Mouse (Mus musculus) hindbrain, embryonic 13.5 days (tissue): Measurements from ENCODE around the gene Rps19bp1. TPM values are rescaled to one million over a fixed set of nuclear protein-coding genes. Genes with fewer than 3 reads are reported as not detected.

Experiments used
- ATAC-seq: fragments of 200-750 bp; cut with Nextera tagmentation; 2 replicates; pipeline ENCODE4 v1.8.0; 2017; ENCODE audit warnings: moderate TSS enrichment; ENCODE audit not compliant: low FRiP score
- H3K27ac ChIP-seq: fragments of 300-500 bp; sonication (generic); 2 replicates; pipeline ENCODE4 v1.5.1; 2015; ENCODE audit warnings: inconsistent platforms, mild to moderate bottlenecking, moderate library complexity
- H3K27me3 ChIP-seq: fragments of 300-500 bp; sonication (generic); 2 replicates; pipeline ENCODE4 v1.6.1; 2015; ENCODE audit warnings: mild to moderate bottlenecking, inconsistent platforms
- H3K36me3 ChIP-seq: fragments of 300-500 bp; sonication (generic); 2 replicates; pipeline ENCODE4 v1.6.1; 2015; ENCODE audit warnings: mild to moderate bottlenecking, inconsistent platforms
- H3K4me1 ChIP-seq: fragments of 300-500 bp; sonication (generic); replicated peaks from 2 replicates; pipeline ENCODE4 v1.6.1; 2015; ENCODE audit warnings: inconsistent platforms
- H3K4me2 ChIP-seq: fragments of 300-500 bp; sonication (generic); 2 replicates; pipeline ENCODE4 v1.6.1; 2015; ENCODE audit warnings: inconsistent platforms, mild to moderate bottlenecking, moderate library complexity
- H3K4me3 ChIP-seq: fragments of 300-500 bp; sonication (generic); 2 replicates; pipeline ENCODE4 v1.5.1; 2015; ENCODE audit warnings: mild to moderate bottlenecking, inconsistent platforms
- H3K9ac ChIP-seq: fragments of 300-500 bp; sonication (generic); 2 replicates; pipeline ENCODE4 v1.6.1; 2015; ENCODE audit warnings: mild to moderate bottlenecking, inconsistent platforms
- H3K9me3 ChIP-seq: fragments of 300-500 bp; sonication (generic); 2 replicates; pipeline ENCODE4 v1.6.1; 2016; ENCODE audit warnings: inconsistent platforms
- WGBS: fragments of 180-500 bp; shearing (Covaris S2); methylation state at CpG from one replicate; pipeline ENCODE4 v1.1.7; 2015; 5-methylcytosine and 5-hydroxymethylcytosine counted together
- polyA plus RNA-seq: library from polyadenylated mRNA; unstranded; fragments of >200 nt; fragmentation: Nextera tagmentation; extraction: Ambion mirVana; gene quantifications from 2 replicates; pipeline ENCODE4 v1.2.1, GENCODE M21; 2015

Gene Rps19bp1
- polyA plus RNA-seq, 1 experiment from 2014 or later = 75.9 TPM

DNA sequence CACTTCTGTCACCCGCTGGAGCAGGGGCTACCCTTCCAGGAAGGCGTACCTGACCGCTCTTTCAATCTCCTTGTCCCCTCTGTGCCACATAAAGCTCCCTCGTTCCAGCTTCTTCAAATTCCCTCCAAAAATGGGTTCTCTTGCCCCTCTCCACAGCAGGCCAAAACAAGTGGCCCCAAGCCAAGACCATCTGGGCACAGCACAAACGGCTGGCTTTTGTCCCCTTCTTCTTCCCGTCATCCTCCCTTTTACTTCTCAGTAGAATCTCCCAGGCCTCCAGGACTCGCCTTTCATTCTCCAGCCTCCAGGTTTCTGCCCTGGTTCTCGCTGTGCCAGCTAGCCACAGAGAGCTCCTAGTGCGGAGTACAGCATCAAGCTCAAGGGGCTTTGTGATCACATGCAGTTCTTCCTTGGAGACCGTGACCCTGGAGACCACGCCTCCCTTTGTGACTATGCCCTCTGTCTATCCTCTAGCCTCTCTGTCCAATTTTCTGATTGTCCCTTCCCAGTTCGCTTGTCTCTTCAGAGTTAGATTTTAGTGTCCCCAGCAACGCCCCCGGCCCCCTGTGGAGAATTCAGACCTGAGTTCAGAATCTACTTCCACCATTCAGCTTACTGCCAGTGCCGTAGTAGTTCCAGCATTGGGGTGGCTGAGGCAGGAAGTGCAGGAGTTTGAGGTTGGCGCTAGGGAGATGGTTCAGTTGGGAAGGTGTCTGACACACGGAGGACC lies 35.9 kb downstream of the Rps19bp1 start:
- Histone ChIP-seq H3K27me3 (no peaks in the 10 kb centered on the region), H3K4me1 (peaks cover 8% of the 10 kb centered on the region; the same call in 1 of the 2 replicates), H3K27ac (0 out of 2 replicates have a peak overlapping the region, but pooled peaks have one; percentile 4), H3K36me3 (no peaks in the 10 kb centered on the region), H3K9ac (peak overlapping the region; percentile 43), H3K4me3 (no peak overlapping the region), H3K9me3 (no peaks in the 10 kb centered on the region), H3K4me2 (no peak overlapping the region)
- 57% methylated on average over 17 of the region's 17 CpGs for WGBS
- ATAC-seq = no peak

DNA sequence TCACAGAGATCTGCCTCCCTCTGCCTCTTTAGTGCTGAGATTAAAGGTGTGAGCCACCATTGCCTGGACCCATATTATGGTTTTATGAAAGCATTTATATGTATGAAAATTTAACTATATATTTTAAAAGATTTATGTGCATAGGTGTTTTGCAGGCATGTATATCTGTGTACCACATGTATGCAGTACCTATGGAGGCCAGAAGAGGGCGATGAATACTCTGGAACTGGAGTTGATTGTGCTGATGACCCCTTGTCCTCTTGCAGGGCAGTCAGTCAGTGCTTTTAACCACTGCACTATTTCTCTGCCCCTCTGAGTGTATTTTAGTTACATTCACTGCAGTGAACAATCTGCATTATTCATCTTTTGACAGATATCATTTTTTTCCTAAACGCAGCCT lies 38.3 kb downstream of the Rps19bp1 start:
- no peaks in the 10 kb centered on the region for H3K27me3 ChIP-seq
- no peak overlapping the region for H3K27ac ChIP-seq
- 46% methylated on average over 2 of the region's 2 CpGs for whole genome bisulfite sequencing
- H3K4me2 ChIP-seq = no peak overlapping the region
- no peaks in the 10 kb centered on the region for H3K36me3 ChIP-seq
- H3K4me1 ChIP-seq = peaks cover 5% of the 10 kb centered on the region; the same call in 1 of the 2 replicates
- H3K4me3 ChIP-seq = no peak overlapping the region
- no peaks in the 10 kb centered on the region for H3K9me3 ChIP-seq
- ATAC-seq = no peak
- no peak overlapping the region for H3K9ac ChIP-seq

DNA sequence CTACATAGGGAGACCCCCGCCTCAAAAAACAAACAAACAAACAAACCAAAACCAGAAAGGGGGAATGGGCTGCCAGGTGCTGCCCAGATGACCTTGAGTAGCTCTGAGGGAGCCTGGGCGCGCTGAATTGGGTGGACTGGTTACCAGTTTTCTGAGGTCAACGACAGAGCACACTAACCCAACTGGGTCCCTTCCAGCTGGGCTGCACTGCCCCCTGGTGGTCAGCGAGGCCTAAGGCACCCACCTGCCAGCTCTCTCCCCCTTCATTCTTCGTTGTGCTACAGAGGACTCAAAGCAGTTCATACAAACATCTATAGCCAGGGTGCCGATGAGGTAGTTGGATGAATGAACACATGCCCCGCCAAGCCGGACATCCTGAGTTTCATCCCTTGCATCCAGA lies 38.9 kb downstream of the Rps19bp1 start:
- Histone ChIP-seq H3K4me1 (peaks cover 5% of the 10 kb centered on the region; the same call in 1 of the 2 replicates), H3K27me3 (no peaks in the 10 kb centered on the region), H3K36me3 (no peaks in the 10 kb centered on the region), H3K9ac (no peak overlapping the region), H3K4me3 (no peak overlapping the region), H3K9me3 (no peaks in the 10 kb centered on the region), H3K27ac (no peak overlapping the region), H3K4me2 (no peak overlapping the region)
- WGBS = 26% methylated on average over 9 of the region's 9 CpGs
- no peak for ATAC-seq

DNA sequence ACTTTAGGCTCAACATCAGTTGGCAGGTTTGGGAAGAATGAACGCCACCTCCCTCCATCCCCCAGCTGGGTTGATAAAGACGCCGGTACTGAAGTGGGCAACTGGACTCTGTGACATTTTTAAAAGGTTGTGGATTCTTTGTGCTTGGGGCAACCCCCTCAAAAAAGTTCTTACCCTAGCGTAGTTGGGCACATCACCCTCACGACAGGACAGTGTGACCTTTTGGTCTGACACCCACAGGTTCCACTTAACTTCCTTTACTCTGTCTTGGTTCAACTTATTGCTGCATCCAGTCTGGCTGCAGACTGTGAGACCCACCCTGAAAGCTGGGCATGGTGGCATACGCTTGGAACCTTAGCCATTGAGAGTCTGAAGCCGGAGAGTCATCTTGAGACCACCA lies 40.4 kb downstream of the Rps19bp1 start:
- no peak overlapping the region for H3K9ac ChIP-seq
- WGBS = 90% methylated on average over 7 of the region's 7 CpGs
- H3K4me3 ChIP-seq = no peak overlapping the region
- H3K4me2 ChIP-seq = no peak overlapping the region
- no peaks in the 10 kb centered on the region for H3K27me3 ChIP-seq
- H3K27ac ChIP-seq = no peak overlapping the region
- H3K4me1 ChIP-seq = peaks cover 12% of the 10 kb centered on the region; the same call in 1 of the 2 replicates
- H3K36me3 ChIP-seq = no peaks in the 10 kb centered on the region
- H3K9me3 ChIP-seq = no peaks in the 10 kb centered on the region
- no peak for ATAC-seq

GRCm38 (mm10) chr15:80221031-80221430 lies 43.1 kb downstream of the Rps19bp1 start:
- no peaks in the 10 kb centered on the region for H3K9me3 ChIP-seq
- WGBS = 72% methylated on average over 8 of the region's 8 CpGs
- no peak overlapping the region for H3K9ac ChIP-seq
- no peak overlapping the region for H3K27ac ChIP-seq
- H3K4me2 ChIP-seq = no peak overlapping the region
- no peak for ATAC-seq
- H3K36me3 ChIP-seq = 0 out of 2 replicates have a peak, but pooled peaks cover 6% of the 10 kb centered on the region
- no peak overlapping the region for H3K4me3 ChIP-seq
- peaks cover 7% of the 10 kb centered on the region; the same call in 1 of the 2 replicates for H3K4me1 ChIP-seq
- no peaks in the 10 kb centered on the region for H3K27me3 ChIP-seq

DNA sequence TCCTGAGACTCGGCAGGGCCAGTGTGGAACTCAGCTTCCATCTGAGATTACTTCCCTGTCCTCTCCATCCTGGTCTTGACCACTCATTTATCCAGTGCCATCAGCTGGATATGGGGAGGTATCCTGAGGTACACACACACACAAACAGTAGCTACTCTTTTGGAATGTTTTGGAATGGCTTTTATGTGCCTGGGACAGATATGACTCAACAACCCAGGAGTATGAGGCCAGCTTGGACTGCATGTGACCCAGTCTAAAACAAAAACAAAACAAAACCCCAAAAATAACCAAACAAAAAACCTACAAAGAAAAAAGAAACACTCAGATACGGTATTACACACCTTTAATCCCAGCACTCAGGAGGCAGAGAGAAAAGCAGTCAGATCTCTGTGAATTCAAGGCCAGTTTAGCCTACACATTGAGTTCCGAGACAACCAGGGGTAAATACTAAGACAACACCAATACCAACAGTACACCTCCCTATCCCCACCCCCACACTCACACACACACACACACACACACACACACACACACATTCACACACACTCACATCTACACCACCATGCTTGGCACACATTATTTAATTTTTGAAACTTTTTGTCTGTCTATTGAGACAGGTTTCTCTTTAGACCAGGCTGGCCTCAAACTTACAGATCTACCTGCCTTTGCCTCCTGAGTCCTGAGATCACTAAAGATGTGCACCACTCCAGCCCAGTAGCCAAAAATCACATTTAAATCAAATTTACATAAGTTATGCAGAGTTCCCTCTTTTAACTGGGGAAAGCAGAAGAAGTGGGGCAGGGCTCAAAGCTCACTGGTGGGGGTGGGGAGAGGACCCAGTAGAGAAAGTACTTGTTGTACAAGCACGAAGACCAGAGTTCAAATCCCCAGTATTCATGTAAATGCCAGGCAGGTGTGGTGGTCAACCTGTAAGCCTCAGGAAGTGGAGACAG lies 44.1 kb downstream of the Rps19bp1 start:
- H3K4me3 ChIP-seq = no peak overlapping the region
- ATAC-seq = no peak
- H3K36me3 ChIP-seq = peaks cover 7% of the 10 kb centered on the region; the same call in 1 of the 2 replicates
- no peak overlapping the region for H3K4me2 ChIP-seq
- H3K27ac ChIP-seq = no peak overlapping the region
- no peak overlapping the region for H3K9ac ChIP-seq
- H3K9me3 ChIP-seq = no peaks in the 10 kb centered on the region
- WGBS = 70% methylated on average over 4 of the region's 4 CpGs
- no peaks in the 10 kb centered on the region for H3K27me3 ChIP-seq
- H3K4me1 ChIP-seq = peaks cover 10% of the 10 kb centered on the region; the same call in 1 of the 2 replicates

DNA sequence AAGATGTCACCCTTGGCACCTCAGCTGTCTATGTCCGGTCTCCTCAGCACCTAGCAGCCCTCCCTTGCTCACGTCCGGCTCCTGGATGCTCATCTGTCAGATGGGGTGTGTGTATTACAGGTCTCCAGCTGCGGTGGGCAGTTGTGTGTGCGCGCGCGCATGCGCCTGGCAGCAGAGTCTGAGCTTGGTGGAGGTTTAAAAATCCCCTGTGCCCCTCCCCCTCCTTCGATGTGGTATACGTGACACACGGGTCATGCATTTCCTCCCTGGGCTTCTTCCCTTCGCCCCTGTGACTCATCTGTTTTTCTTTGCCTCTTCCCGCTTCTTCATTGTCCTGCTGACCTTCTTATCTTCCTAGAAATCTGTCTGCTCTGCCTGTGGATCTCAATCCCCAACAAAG lies 44.9 kb downstream of the Rps19bp1 start:
- H3K9me3 ChIP-seq = no peaks in the 10 kb centered on the region
- peaks cover 10% of the 10 kb centered on the region; the same call in 1 of the 2 replicates for H3K4me1 ChIP-seq
- 65% methylated on average over 14 of the region's 14 CpGs for WGBS
- no peak overlapping the region for H3K4me3 ChIP-seq
- no peak overlapping the region for H3K27ac ChIP-seq
- H3K36me3 ChIP-seq = peaks cover 15% of the 10 kb centered on the region
- no peak overlapping the region for H3K9ac ChIP-seq
- H3K4me2 ChIP-seq = 0 out of 2 replicates have a peak overlapping the region, but pooled peaks have one; percentile 10
- no peak for ATAC-seq
- H3K27me3 ChIP-seq = no peaks in the 10 kb centered on the region

- WGBS = 93% methylated on average over 10 of the region's 10 CpGs
- H3K4me1 ChIP-seq = peaks cover 10% of the 10 kb centered on the region; the same call in 1 of the 2 replicates
These were observed 46.6 kb downstream of the Rps19bp1 start for GRCm38 (mm10) chr15:80217476-80217875.

GRCm38 (mm10) chr15:80216480-80216820 lies 47.7 kb downstream of the Rps19bp1 start:
- H3K27ac ChIP-seq = no peak overlapping the region
- no peak for ATAC-seq
- H3K36me3 ChIP-seq = peaks cover 42% of the 10 kb centered on the region
- no peaks in the 10 kb centered on the region for H3K27me3 ChIP-seq
- H3K9ac ChIP-seq = no peak overlapping the region
- WGBS = 71% methylated on average over 9 of the region's 9 CpGs
- H3K4me1 ChIP-seq = peaks cover 10% of the 10 kb centered on the region; the same call in 1 of the 2 replicates
- no peak overlapping the region for H3K4me3 ChIP-seq
- no peaks in the 10 kb centered on the region for H3K9me3 ChIP-seq
- H3K4me2 ChIP-seq = no peak overlapping the region

More at GRCm38 (mm10) chr15:80217476-80217875, 46.6 kb downstream of the Rps19bp1 start:
- Histone ChIP-seq H3K9ac (no peak overlapping the region), H3K4me2 (no peak overlapping the region), H3K36me3 (peaks cover 32% of the 10 kb centered on the region), H3K27me3 (no peaks in the 10 kb centered on the region), H3K9me3 (no peaks in the 10 kb centered on the region), H3K4me3 (no peak overlapping the region), H3K27ac (no peak overlapping the region)
- ATAC-seq = no peak

DNA sequence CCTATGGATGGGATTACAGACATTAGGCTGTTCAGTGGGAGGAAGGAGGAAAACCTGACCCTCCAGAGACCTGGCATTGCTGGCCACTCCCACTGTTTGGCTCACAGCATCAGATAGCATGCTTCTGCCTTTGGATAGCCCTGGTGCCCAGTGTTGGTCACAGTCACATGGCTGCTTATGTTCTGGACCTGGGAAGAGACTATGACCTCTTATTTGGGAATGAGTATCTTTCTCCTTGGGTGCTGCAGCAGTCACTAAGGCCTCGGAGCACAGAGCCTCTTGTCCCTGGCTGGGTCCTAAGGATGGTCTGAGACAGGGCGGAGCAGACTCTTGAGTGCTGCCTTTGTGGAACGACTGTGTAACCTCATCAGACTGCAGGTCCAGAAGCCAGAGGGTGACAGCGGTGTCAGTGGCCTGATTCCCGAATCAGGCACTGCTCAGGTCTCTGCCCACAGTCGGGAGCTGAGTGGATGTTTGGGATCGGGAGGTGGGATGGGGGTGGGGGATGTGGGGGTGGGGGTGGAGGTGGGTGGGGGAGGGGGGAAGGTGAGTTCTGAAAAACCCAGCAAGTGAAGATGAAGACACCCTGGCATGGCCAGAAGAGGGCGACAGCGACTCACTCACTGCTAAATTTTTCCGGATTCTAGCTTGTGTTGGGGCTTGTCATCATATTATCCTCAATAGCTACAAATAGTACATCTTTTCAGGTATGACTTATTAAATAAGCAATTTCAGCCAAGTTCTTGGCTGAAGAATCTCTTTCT lies 48.2 kb downstream of the Rps19bp1 start:
- no peak overlapping the region for H3K9ac ChIP-seq
- peaks cover 48% of the 10 kb centered on the region for H3K36me3 ChIP-seq
- 23% methylated on average over 10 of the region's 10 CpGs for WGBS
- H3K4me2 ChIP-seq = no peak overlapping the region
- no peak overlapping the region for H3K27ac ChIP-seq
- H3K9me3 ChIP-seq = no peaks in the 10 kb centered on the region
- no peaks in the 10 kb centered on the region for H3K27me3 ChIP-seq
- no peak overlapping the region for H3K4me3 ChIP-seq
- peaks cover 10% of the 10 kb centered on the region; the same call in 1 of the 2 replicates for H3K4me1 ChIP-seq
- no peak for ATAC-seq

GRCm38 (mm10) chr15:80213688-80214087 lies 50.4 kb downstream of the Rps19bp1 start:
- H3K4me3 ChIP-seq = no peak overlapping the region
- H3K36me3 ChIP-seq = peaks cover 53% of the 10 kb centered on the region
- no peaks in the 10 kb centered on the region for H3K9me3 ChIP-seq
- H3K27ac ChIP-seq = no peak overlapping the region
- no peak overlapping the region for H3K4me2 ChIP-seq
- 0 out of 2 replicates have a peak, but pooled peaks cover 3% of the 10 kb centered on the region for H3K4me1 ChIP-seq
- H3K27me3 ChIP-seq = no peaks in the 10 kb centered on the region
- H3K9ac ChIP-seq = no peak overlapping the region
- ATAC-seq = no peak
